17 mouse cellular contexts compared by ENCODE assay signal in the genomic region with DNA sequence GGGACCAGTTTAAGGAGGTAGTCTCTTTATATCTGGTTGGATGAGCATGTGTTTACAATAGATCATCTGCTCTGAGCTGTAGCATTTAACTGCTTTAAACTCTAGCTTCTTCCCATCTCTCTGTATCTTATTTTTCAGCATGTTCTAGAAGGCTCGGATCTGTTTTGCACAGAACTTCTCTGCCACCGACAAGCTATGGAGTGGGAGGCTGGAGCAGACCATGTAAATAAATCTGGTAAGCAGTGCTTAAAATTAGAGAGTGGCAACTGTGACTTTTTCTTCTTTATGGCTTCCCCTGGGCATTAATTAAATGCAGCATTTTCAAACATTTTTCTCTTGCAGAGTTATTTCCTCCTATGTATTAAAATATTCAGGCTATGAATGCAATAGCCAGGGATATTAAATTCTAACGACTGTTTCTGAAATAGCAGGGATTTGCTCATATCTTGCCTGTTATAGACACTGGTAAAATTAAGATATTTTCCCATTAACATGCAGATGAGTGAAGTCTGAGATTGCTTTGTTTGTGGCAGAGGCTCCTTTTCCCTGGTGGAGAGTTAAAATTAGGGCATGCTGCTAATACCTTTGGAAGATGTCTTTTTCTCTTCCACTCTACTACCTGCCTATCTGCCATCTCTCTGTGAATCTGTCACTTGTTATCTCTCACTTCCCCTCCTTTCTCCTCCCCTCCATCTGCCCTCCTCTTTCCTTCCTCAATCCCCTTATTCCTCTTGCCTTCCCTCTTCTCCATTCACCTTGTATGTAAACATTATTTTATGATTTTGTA.
DNase-seq lines count a peak whose midpoint lies in the region; ATAC-seq and TF ChIP-seq lines count a peak whose summit lies in the region.
"Had no signal": no experiment of that assay in that cellular context is flagged by ENCODE, and none has a peak within 500 bp of the region (broad histone marks: within the 10 kb centered on the region; RNA-seq: fewer than 3 reads in every experiment).

No protein-coding gene starts in this region.

- peaks cover 7% of the 10 kb centered on the region; the same call in 1 of the 2 replicates for H3K4me1 ChIP-seq in forebrain, embryonic 15.5 days
- H3K4me1 ChIP-seq in forebrain, embryonic 14.5 days (ENCODE audit: control insufficient read depth, insufficient read depth, low read length), result peaks cover 3% of the 10 kb centered on the region; the same call in 1 of the 2 replicates
- H3K4me1 ChIP-seq in lung, postnatal 0 days (ENCODE audit: insufficient read depth, low read depth, low read length), result no peaks in the 10 kb centered on the region
- H3K4me1 ChIP-seq: heart, embryonic 15.5 days; limb, embryonic 12.5 days; liver, embryonic 15.5 days; neural tube, embryonic 12.5 days had no signal

- WGBS in forebrain, embryonic 15.5 days, result 51% methylated on average over 3 of the region's 3 CpGs
- WGBS in forebrain, embryonic 14.5 days, result 77% methylated on average over 3 of the region's 3 CpGs
- WGBS in lung, postnatal 0 days, result 63% methylated on average over 3 of the region's 3 CpGs

- no peaks in the 10 kb centered on the region for H3K27me3 ChIP-seq in forebrain, embryonic 15.5 days
- no peaks in the 10 kb centered on the region for H3K27me3 ChIP-seq in forebrain, embryonic 14.5 days (replicated peaks; ENCODE audit: control insufficient read depth, insufficient read depth, low read length)
- no peaks in the 10 kb centered on the region for H3K27me3 ChIP-seq in lung, postnatal 0 days (replicated peaks; ENCODE audit: insufficient read depth, low read length)
- H3K27me3 ChIP-seq: heart, embryonic 15.5 days; limb, embryonic 12.5 days; liver, embryonic 15.5 days; neural tube, embryonic 12.5 days had no signal

- no peaks in the 10 kb centered on the region for H3K36me3 ChIP-seq in forebrain, embryonic 15.5 days
- no peaks in the 10 kb centered on the region for H3K36me3 ChIP-seq in forebrain, embryonic 14.5 days (ENCODE audit: control insufficient read depth, insufficient read depth, low read length)
- H3K36me3 ChIP-seq in lung, postnatal 0 days (ENCODE audit: insufficient read depth, low read length), result no peaks in the 10 kb centered on the region
- H3K36me3 ChIP-seq: heart, embryonic 15.5 days; limb, embryonic 12.5 days; liver, embryonic 15.5 days; neural tube, embryonic 12.5 days had no signal

- no peak overlapping the region for H3K9ac ChIP-seq in forebrain, embryonic 15.5 days (replicated peaks)
- H3K9ac ChIP-seq in forebrain, embryonic 14.5 days (ENCODE audit: low read length), result no peak overlapping the region
- no peak overlapping the region for H3K9ac ChIP-seq in lung, postnatal 0 days (replicated peaks; ENCODE audit: low read depth)
- H3K9ac ChIP-seq: heart, embryonic 15.5 days; limb, embryonic 12.5 days; liver, embryonic 15.5 days; neural tube, embryonic 12.5 days had no signal

- no peak for ATAC-seq in forebrain, embryonic 15.5 days (replicated peaks)
- no peak for ATAC-seq in forebrain, embryonic 14.5 days
- no peak for ATAC-seq in lung, postnatal 0 days

- no peak for TF ChIP-seq EP300 in lung, postnatal 0 days (IDR thresholded peaks at IDR 0.05)

- no peak overlapping the region for H3K4me2 ChIP-seq in forebrain, embryonic 15.5 days (replicated peaks)
- no peak overlapping the region for H3K4me2 ChIP-seq in forebrain, embryonic 14.5 days (ENCODE audit: low read length)
- H3K4me2 ChIP-seq in lung, postnatal 0 days (replicated peaks; ENCODE audit: low read depth, low read length), result no peak overlapping the region
- H3K4me2 ChIP-seq: heart, embryonic 15.5 days; limb, embryonic 12.5 days; liver, embryonic 15.5 days; neural tube, embryonic 12.5 days had no signal

- DNase-seq in forebrain, embryonic 14.5 days (ENCODE audit: low spot score), result no peak
- DNase-seq in layer of hippocampus, adult 11-12 months (ENCODE audit: low spot score), result peak; percentile 39
- no peak for DNase-seq in layer of hippocampus, postnatal 25 days (ENCODE audit: extremely low spot score in 1 of 2, low spot score in 1 of 2)
- DNase-seq in right cerebral cortex, adult 2 months (ENCODE audit: low spot score in 2 of 2), result peak; percentile 26 to 36
- DNase-seq in right cerebral cortex, postnatal 14 days, result no peak
- DNase-seq in right cerebral cortex, postnatal 36 days (ENCODE audit: low spot score in 2 of 2), result peak; percentile 18 to 34
- DNase-seq in lung, postnatal 0 days (ENCODE audit: low spot score), result no peak
- DNase-seq: adrenal gland, postnatal 14 days; cerebellum, adult 9-11 months; gastrocnemius, adult 2 months; heart, adult 11 months; kidney, adult 9 months had no signal

- no peak for TF ChIP-seq CTCF in lung, postnatal 0 days (IDR thresholded peaks at IDR 0.05)

- H3K4me3 ChIP-seq in forebrain, embryonic 15.5 days, result no peak overlapping the region
- H3K4me3 ChIP-seq in forebrain, embryonic 14.5 days (ENCODE audit: low read depth, low read length), result no peak overlapping the region
- H3K4me3 ChIP-seq in lung, postnatal 0 days (ENCODE audit: low read depth, low read length), result no peak overlapping the region
- H3K4me3 ChIP-seq: gastrocnemius, adult 2 months; heart, embryonic 15.5 days; limb, embryonic 12.5 days; liver, embryonic 15.5 days; neural tube, embryonic 12.5 days had no signal

- peak overlapping the region; percentile 50; the same call in 1 of the 2 replicates for H3K27ac ChIP-seq in forebrain, embryonic 15.5 days (replicated peaks)
- no peak overlapping the region for H3K27ac ChIP-seq in forebrain, embryonic 14.5 days (ENCODE audit: low read depth, low read length)
- no peak overlapping the region for H3K27ac ChIP-seq in lung, postnatal 0 days (ENCODE audit: low read length)
- H3K27ac ChIP-seq: gastrocnemius, adult 2 months; heart, embryonic 15.5 days; limb, embryonic 12.5 days; liver, embryonic 15.5 days; neural tube, embryonic 12.5 days had no signal

- H3K9me3 ChIP-seq in forebrain, embryonic 15.5 days, result no peaks in the 10 kb centered on the region
- no peaks in the 10 kb centered on the region for H3K9me3 ChIP-seq in forebrain, embryonic 14.5 days (replicated peaks; ENCODE audit: control insufficient read depth, low read length)
- H3K9me3 ChIP-seq in lung, postnatal 0 days (ENCODE audit: low read length), result no peaks in the 10 kb centered on the region
- H3K9me3 ChIP-seq: heart, embryonic 15.5 days; limb, embryonic 12.5 days; liver, embryonic 15.5 days; neural tube, embryonic 12.5 days had no signal

Comparison
In these comparisons a context has a peak if more than half of its experiments do, and no peak if none do; other contexts are left out.
1. DNase-seq: peak in layer of hippocampus, adult 11-12 months (single experiment), right cerebral cortex, adult 2 months (2 of 2) and right cerebral cortex, postnatal 36 days (2 of 2); none in forebrain, embryonic 14.5 days (single experiment), layer of hippocampus, postnatal 25 days (0 of 2), right cerebral cortex, postnatal 14 days (single experiment) and lung, postnatal 0 days (single experiment).